Mouse (Mus musculus) R1 (cell line): ENCODE measurements at regions not wholly inside any gene's neighbourhood (a gene's known extent, or its start where the extent isn't known, plus 50 kb on each side); places are given as distances from the start of the nearest gene placed in this dataset.

Experiments
- DNase-seq: peaks from one replicate; pipeline ENCODE4 v3.0.0-alpha.2; 2018; ENCODE audit warnings: low read depth, low spot score

DNA sequence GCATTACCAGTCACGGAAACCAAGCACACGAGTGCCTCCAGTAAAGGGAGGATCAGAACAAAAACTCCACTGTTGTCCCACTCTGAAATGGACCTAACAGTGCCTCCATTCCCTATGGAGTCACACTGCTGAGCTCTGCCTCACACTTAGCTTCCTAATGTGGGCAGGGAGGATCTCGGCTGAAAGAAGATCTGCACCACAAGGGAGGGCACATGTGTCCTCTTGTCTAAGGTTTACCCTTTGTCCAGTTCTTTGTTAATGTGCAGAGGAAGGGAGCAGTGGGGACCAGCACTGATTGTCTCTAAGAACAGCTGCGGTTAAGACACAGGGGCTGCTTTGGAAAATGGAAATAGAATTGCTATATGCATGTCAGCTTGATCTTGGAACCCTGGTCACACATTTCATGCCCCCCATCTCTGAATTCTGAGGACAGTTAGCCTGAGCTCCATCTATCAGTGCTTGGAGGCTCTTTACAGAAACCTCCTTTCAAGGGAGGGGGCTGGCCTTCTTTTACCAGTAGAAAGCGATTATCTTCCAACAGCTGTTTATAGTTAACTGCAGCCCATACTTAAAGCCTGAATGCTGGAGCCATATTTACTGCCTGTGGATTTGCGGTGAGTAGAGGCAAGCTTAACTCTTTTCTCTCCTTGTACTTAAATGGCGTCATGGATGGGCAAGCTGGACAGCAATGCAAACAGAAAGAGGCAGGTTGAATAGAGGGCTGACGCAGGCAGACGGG is 485.5 kb upstream of the Cdh11 start:
- DNase-seq, result no peak

DNA sequence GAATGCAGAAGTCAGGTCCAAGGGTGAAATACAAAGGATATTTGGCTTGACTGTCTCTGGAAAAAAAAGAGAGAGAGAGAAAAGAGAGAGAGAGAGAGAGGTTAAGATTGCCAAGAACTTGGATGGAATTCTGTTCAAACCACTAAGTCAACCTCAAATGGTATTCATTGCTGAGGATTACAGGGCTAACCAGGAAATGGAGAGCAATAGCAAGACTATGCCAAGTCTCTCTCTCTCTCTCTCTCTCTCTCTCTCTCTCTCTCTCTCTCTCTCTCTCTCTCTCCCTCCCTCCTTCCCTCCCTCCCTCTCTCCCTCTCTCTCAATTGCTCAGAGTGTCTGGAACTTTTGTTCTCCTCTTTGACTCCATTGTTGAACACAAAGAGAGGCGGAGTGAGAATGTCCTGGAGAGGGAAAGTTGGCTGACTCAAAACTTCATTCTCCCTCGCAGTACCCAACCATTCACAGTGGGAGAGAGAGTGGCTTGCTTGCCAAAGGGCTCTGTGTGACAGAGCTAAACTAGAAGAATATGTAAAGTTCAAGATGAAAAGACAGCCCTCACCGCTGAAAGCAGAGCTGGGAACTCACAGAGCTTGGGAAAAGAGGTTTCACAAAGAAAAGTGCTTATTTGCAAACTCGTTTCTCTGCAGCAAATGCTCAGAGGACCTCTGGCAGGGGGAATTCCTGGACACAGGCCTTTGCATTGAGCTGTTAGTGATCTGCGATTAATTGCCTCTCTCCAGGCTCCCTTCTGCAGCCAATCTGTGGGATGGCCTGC is 487.1 kb upstream of the Cdh11 start:
- no peak for DNase-seq

DNA sequence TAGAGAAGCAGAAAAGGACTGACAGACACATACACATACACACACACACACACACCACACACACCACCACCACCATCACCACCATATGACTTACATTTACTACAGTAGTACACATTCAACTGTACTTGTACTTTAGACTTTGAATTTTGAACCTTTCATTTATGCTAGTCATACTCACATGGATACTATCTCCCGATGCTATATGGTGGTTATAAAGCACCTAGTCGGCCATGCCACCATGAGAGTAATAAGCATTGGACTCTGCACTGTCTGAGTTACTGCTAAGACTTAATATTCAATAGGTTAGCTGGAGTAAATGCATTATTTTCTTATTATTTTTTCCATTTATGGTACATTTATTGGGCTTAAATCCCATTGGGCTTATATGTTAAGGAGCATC is 488.0 kb upstream of the Cdh11 start:
- DNase-seq, result no peak

DNA sequence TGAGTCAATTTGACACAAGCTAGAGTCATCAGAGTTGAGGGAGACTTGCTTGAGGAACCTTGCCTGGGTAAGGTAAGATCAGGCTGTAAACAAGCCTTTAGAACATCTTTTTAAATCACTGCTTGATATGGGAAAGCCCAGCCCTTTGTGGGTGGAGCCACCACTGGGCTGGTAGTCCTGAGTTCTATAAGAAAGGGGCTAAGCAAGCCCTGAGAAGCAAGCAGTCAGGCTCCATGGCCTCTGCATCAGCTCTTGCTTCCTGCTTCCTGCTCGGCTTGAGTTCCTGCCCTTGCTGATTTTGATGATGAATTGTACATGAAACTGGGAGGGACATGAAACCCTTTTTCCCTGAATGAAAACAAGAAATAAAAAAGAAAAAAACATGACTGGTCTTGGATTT is 496.4 kb upstream of the Cdh11 start:
- no peak for DNase-seq

DNA sequence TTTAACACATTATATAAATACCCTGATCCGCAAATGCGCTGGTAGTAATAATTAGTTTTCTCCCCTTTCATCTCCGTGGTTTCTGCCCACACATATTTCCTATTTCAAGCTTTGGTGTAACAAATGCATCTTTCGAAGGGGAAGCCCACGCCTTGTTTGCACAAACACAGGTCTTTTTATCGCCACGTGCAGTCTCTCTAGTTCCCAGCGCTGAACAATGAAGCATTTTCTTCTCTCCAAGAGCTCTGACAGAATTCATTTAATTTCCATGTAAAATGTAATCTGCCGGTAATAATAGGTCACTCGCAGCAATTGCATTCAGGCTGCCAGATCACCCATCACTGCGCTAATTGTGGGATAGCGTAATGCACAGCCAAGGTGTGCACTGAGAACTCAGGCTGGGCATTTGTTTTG is 503.1 kb upstream of the Cdh11 start:
- no peak for DNase-seq

DNA sequence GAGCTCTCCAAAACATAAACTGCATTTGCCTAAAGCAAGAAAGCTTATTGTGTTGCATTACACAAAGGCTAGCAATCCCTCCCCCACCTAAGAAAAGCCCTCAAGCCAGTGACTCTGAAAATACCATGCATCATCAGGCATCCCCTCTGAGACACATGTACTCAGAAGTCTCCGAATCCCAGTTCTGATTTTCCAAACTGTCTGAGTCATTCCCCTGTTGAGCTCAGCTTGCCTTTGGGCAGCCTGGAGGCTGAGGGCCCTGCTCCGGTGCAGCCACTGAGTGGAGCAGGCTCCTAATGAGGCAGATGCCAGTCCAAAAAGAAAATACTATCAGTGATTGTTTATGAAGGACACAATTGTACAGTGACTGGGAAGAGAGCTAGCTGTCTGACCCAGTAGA is 507.5 kb upstream of the Cdh11 start:
- DNase-seq, result no peak

DNA sequence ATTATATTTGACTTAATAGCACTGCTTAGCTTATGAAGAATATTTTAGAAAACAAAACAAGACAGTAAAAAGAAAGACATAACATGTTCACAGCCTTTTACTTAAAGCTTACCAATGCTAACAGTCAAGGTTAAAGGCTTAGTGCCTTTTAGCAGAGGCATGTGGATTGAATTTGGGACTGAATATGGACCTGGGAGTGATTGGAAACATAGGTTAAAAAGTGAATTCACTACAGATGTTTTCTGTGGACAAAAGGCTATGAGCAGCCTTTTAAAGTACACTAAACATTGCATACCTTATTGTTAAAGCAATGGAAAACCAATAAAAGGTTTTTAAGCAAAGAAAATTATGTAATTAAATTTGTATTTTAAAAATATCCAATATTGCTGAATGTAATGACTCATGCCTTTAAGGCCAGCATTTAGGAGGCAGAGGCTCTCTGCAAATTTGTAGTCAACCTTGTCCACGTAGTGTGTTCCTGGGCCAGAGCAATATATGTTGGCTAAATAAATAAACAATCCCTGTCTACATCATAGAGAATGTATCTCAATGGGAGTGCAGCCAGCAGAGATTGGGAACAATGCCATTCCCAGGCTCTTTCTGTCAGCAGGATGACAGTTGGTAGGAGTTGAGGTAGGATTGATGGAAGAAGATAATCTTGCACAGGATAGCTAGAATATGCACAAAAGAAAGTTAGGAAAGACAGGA is 521.2 kb upstream of the Cdh11 start:
- no peak for DNase-seq

DNA sequence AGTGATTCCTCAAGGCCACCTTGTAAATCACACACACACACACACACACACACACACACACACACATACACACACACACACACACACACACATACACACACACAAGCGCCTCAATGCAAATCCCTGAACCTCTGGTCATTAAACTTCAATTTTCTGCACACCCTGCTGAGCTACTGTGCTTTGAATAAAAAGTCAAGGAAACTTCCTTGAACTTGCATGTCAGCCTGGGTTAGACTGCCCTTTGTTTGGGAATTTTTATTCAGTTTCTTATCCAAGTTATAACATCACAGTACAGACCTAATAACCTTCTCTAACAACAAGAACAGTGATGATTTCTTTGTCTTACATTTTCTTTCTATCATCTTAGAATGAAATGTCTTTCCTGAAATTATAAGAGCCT is 528.1 kb upstream of the Cdh11 start:
- no peak for DNase-seq

DNA sequence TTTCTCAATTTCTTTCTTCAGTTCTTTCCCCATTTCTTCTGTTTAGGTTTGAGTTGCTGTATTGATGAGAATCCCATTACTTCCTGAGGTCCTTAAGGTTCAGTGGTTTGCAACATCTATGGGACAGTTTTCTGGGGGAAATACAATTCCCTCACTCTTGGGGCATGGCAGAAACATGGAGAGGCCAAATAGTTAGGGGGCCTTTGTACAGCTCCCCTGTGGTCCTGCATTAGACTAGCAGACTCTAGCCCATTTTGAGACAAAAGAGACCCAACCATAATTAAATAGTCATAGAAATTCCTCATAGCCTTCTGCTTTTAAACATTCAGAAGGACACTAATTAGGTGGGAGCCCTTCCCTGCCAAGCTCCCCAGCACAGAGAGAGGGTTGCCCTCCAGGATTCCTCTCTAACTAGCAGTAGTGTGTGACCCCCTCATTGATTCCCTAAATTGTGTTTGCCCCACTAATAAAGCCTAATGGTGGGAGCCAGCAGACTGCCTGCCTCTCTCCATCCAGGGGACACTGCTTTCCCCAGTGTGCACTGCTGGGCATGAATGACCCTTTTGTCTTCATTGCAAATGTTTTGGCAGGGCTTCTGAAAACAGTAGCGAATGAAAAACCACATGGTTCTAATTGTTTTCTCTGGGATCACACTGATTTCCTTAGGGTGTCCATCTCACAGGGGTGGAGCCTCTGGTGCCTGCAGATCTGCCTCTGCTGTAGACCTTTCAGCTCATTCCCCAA is 529.0 kb upstream of the Cdh11 start:
- no peak for DNase-seq

DNA sequence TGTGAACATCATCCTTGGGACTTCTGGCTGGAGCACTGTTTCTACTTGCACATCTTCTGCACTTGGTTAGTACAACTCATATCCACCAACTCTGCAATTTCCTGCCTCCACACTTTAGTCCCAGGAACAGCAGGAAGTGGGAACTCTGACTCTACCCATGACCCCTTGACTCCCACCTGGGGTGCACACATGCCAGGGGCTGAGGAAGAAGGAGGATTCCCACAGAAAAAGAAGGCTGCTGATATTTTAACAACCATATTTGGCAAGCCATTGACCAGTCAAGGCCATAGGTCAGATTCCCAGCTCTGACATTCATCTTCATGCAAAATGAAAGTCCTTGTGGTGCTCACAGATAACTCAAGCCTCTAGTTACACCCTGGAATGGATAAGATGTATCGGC is 530.3 kb upstream of the Cdh11 start:
- no peak for DNase-seq

DNA sequence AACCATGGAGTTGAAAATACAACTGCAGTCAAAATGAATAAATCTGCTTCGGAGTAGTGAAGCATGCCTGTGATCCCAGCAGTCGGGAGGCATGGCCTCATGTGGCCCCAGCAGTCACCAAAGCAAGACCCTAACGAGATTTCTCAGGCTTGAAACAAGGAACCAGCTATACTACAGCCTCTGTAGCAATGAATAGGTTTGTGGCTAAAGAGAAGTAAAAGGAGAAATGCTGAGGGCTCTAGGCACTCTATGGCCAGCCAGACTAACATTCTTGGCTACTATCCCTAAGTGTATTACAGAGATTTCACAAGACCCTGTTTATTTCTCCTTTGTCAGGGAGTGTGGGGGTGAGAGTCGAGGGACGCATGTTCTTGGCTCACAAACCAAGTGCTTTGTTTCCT is 531.2 kb upstream of the Cdh11 start:
- no peak for DNase-seq

DNA sequence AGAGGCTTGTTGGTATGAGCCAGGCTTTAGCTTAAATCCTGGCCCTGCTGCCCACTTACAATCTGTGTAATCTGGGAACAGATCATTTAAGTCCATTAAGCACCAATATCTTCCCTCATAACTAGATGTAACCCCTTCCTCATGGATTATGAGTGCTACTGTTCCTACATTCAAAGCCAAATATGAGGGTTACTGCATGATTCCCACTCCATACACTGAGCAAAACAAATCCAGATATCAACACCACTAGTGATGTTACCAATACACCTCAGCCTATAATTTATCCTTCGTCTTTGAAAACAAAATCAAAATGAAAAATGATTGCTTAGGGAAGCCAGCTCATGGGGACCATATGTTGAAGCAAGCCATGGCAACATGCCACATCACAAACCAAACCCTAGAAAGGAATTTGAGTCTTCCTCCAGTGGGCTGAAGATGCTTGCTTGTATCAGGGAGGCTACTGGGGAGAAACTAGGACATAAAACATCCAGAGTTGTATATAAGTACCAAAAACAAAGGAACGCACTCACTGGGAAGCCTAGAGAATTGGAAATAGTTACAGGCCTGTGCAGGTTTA is 531.8 kb upstream of the Cdh11 start:
- no peak for DNase-seq

DNA sequence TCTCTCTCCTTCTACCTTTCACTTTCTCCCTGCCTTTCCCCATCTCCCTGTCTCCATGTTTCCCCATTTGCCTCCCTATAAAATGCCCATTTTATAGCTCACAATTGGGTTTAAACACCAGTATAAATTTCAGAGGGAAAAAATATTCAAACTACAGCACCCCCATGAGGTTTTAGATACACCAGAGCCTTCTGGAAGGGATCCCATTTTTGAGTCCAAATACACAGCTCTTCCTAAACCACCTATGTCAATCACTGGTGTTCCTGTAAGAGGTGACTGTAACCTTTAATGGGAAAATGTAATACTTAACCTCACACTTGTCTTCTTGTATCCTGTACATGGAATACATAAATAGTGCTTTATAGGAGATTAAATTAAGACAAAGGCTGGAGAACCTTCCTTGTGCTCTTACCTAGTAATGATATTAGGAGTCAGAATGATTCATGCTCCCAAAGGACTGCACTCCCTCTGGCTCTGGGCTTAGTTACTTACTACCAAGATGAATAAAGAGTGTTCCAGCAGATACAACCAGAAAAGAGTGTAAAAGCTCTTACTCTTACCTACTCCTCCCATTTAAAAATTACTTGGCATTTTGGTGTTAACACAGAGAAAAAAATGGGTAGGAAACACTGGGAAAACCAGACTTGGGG is 538.7 kb upstream of the Cdh11 start:
- DNase-seq, result no peak

DNA sequence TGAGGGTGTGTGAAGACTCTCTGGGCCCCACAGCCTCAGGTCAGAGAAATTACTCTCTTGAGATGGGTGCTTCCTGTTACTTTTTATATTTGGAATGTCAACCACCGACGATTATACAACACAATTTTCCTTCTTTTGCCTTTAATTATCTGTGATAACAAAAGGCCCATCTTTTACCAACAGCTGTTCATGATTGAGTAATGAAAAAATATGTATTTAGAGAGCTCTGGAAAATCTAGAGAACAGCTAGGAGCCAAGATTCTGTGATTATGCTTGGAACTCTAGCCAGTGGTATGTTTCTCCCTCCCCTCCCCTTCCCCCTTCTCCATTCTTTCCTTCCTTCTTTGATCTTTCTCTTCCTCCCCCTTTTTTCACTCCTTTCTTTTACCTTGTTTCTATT is 546.0 kb upstream of the Cdh11 start:
- DNase-seq, result no peak

DNA sequence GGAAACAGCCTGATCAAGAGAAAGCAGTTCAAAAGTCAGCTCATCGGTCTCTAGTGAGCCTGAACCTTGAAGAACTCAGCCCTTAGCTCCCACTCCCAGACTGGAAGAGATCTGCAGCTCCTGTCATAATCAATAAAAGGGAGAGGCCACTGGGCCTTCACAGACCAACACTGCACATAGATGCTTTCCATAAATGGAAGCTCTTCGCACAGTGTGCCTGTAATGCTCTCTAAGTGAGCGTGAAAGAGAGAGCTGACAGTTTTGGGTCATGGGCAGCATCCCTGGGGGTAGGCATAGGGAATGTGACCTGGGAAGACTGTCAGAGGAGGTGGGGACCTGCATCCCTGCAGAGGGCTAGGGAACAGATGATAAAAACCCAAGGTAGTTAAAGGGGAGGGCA is 551.9 kb upstream of the Cdh11 start:
- no peak for DNase-seq

DNA sequence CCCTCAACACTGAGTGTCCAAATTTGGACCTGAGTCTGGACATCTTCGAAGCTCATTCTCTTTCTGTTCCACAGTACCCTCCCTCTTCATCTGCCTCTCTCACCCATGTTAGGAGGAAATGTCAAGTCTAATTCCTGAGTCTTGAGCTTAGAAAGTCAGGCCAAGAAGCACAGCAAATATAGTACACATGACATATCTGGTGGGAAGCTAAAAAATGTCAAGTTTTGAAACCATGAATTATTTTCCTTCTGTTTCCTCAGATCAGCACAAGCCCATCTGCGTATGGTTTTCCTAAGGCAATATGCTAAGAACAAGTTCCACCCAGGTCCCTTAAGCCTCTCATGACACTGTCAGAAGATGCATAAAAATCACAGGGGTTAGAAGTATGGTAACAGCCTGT is 553.6 kb upstream of the Cdh11 start:
- DNase-seq, result no peak

DNA sequence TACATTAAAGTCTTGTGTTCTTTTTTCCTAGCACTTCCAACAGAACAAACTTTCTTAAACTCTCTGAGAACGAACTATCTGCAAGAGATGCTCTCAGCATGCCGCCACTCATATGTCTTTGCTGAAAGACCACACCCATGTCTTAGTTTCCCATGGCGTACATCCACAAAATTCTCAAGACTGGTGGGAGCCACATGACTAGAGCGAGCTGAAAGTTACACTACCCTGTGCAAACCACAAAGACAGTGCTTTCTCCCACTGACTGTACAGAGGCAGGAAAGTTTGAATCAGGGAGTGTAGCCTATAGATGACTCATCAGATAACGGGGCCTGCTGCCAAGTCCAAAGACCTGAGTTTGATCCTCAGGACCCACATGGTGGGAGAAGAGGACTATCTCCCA is 554.5 kb upstream of the Cdh11 start:
- DNase-seq, result no peak

DNA sequence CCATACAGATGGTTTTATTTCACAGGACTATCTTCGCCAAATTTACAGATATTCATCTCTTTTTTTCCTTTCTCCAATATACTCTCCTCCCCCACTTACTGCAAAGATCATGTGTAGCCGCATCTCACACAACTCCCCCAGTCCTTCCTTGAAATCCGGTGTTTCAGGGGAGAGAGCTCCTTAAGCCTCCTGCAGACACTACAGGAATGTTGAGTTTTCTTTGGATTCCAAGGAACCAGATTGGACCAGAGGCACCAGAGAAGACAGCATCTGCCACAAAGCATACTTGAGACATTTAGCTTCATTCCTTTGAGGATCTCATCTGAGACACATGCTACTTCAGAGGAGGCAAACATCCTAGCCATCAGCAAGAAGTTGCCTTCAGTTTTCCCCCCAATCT is 558.4 kb upstream of the Cdh11 start:
- DNase-seq, result no peak

DNA sequence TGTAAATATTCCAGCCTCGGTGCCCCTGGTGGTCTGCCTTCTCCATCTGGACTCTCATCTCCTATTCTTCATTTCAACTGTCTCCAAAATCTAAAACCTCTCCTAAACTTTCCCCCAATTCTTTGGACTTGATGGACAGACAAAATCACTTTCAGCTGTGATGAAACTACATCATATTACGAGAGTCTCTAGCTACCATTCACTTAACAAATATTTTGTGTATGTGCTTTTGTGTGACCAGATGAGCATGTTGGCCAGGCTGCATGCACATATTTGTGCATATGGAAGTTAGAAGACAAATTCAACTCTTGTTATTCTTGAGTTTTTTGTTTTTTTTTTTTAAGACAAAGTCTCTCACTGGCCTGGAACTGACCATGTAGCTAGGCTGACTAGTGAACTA is 559.4 kb upstream of the Cdh11 start:
- no peak for DNase-seq

DNA sequence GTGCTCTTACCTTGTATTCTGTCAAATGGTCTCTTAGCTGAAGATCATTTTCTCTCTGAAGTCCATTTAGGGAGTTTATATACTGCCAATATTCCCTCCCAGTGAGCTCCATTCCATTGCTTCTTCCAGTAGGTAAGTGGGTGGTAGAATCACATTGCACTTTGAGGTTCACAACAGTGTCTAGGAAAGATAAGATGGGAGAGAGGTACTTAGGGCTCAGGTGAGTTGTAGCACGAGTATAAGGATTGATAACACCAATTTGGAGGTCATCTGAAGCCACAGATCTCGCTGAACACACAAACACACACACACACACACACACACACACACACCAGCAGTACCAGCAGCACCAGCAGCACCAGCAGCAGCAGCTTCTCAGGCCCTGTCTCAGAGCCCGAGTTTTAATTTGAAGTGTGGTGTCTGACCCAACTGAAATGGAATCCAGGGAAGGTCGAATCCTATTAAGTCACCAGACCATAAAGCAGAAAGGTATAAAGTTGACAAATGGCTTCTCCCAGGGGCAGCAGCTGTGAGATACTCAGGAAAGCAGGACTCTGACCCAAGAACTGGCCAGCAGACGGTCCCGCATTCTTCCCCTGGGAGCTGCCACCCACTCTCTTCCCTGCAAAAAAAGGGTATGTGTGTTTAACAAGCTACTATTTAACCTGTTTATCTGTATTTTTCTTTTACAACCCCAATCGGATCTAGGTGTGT is 561.9 kb upstream of the Cdh11 start:
- DNase-seq, result no peak

DNA sequence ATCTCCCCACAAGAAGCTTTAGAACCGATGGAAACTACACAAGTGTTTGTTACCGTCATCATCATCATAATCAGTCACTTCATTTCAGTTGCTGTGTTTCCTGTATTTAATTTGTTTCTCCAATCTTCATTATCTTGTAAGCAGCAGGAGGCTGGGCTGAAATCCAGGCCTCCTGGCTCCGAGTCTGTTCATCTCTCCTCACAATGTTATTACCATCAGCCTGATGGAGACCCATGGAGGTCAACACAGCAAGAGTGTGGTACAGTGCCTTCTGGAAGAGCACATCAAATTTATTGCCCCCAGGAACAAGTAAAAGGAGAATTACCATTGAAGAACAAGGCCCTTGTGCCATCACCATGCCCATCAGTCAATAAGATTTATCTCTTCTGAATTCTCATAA is 576.3 kb upstream of the Cdh11 start:
- DNase-seq, result no peak
